Mouse (Mus musculus) C2C12 (cell line): ENCODE measurements around the gene C2.
"Not testable (repeated sequence)": the region's sequence is repeated elsewhere in the genome, so short reads cannot be mapped to it uniquely, and the experiment has no call there.

Experiments used
- CEBPB ChIP-seq: IDR thresholded peaks from one replicate; pipeline ENCODE4 v1.6.1; 2011; ENCODE audit warnings: low read depth, mild to moderate bottlenecking, control low read depth, moderate library complexity
- CTCF ChIP-seq: IDR thresholded peaks from one replicate; pipeline ENCODE4 v1.5.1; 2011; ENCODE audit not compliant: control insufficient read depth, insufficient read depth, insufficient read length
- FOSL1 ChIP-seq: IDR thresholded peaks from one replicate; pipeline ENCODE4 v1.8.0; 2011; ENCODE audit warnings: mild to moderate bottlenecking, low read length; ENCODE audit not compliant: poor library complexity, insufficient read depth, severe bottlenecking
- MAX ChIP-seq: IDR thresholded peaks from one replicate; pipeline ENCODE4 v1.6.1; 2011; ENCODE audit warnings: mild to moderate bottlenecking, control low read depth

GRCm38 (mm10) chr17:34900826-34901225 lies 2.8 kb upstream of the C2 start:
- TF ChIP-seq CTCF, MAX, CEBPB, FOSL1: not testable (repeated sequence)
